Mouse (Mus musculus) heart, adult 2 months (tissue): Measurements from ENCODE around the gene Mogat2. TPM values are rescaled to one million over a fixed set of nuclear protein-coding genes. Genes with fewer than 3 reads are reported as not detected.

Experiments used
- DNase-seq, 2 experiments: peaks; one replicate each; pipeline ENCODE4 v3.0.0; 2021
- H3K27ac ChIP-seq: fragments of 200-600 bp; 2 replicates; pipeline ENCODE4 v1.8.1; 2022
- H3K27me3 ChIP-seq: fragments of 200-500 bp; 2 replicates; pipeline ENCODE4 v1.6.1; 2012; ENCODE audit warnings: mild to moderate bottlenecking, low read length, inconsistent platforms, mixed read lengths; ENCODE audit not compliant: control insufficient read depth, insufficient read depth
- H3K36me3 ChIP-seq: fragments of 200-500 bp; 2 replicates; pipeline ENCODE4 v1.6.1; 2012; ENCODE audit warnings: low read length, inconsistent platforms; ENCODE audit not compliant: control insufficient read depth, insufficient read depth
- H3K4me1 ChIP-seq: fragments of 200-500 bp; 2 replicates; pipeline ENCODE4 v1.6.1; 2011; ENCODE audit warnings: low read length; ENCODE audit not compliant: control insufficient read depth, insufficient read depth
- H3K4me3 ChIP-seq: fragments of 200-600 bp; 2 replicates; pipeline ENCODE4 v1.8.1; 2022
- H3K79me2 ChIP-seq: fragments of 200-500 bp; replicated peaks from 2 replicates; pipeline ENCODE4 v1.6.1; 2012; ENCODE audit warnings: mild to moderate bottlenecking, inconsistent platforms, low read length, moderate library complexity, mixed read lengths; ENCODE audit not compliant: control insufficient read depth, insufficient read depth
- H3K9ac ChIP-seq: fragments of 200-500 bp; 2 replicates; pipeline ENCODE4 v1.6.1; 2012; ENCODE audit warnings: low read depth, mild to moderate bottlenecking, control low read depth, inconsistent platforms, low read length, mixed read lengths
- CTCF ChIP-seq: fragments of 200-600 bp; IDR thresholded peaks from 2 replicates; pipeline ENCODE4 v1.8.1; 2022; ENCODE audit warnings: antibody characterized with exemption, mild to moderate bottlenecking, moderate library complexity
- EP300 ChIP-seq: fragments of 200-500 bp; IDR thresholded peaks from 2 replicates; pipeline ENCODE4 v1.6.1; 2011; ENCODE audit warnings: low read depth, low read length, control low read depth; ENCODE audit not compliant: insufficient read depth
- POLR2A ChIP-seq: fragments of 200-500 bp; IDR thresholded peaks from 2 replicates; pipeline ENCODE4 v1.6.1; 2011; ENCODE audit warnings: mild to moderate bottlenecking, low read depth, low read length, control low read depth; ENCODE audit not compliant: insufficient read depth
- WGBS: fragments of 180-500 bp; shearing (Covaris S2); methylation state at CpG from one replicate; pipeline ENCODE4 v1.1.7; 2018; 5-methylcytosine and 5-hydroxymethylcytosine counted together
- intact Hi-C: fragments of 180-260 bp; cut with DNase I; formaldehyde crosslinking; loops from one replicate; pipeline ENCODE4 v1.15.1; 2025
- long read RNA-seq: library from polyadenylated mRNA; stranded (forward); transcript quantifications from one replicate; pipeline ENCODE4 v2.0.0, GENCODE M21; 2021
- polyA plus RNA-seq: library from polyadenylated mRNA; depleted of rRNA; stranded (reverse); fragments of >200 nt; gene quantifications from 2 replicates; pipeline ENCODE4 v1.2.3, GENCODE M21; 2012; rRNA removed
- total RNA-seq, 2 experiments: library from RNA; stranded (reverse); gene quantifications; 2 replicates each; pipeline ENCODE4 v1.2.3; 2021

Mogat2 gene
- not detected for total RNA-seq
- 0.47 TPM in 1 of 2 replicates, not detected in the other for polyA plus RNA-seq
- long read RNA-seq, partial matches to known transcripts = 0 of 1 reads
- long read RNA-seq, other reads (novel, unspliced or antisense) = 1 of 1 reads

GRCm38 (mm10) chr7:99238417-99238816, at the start of gene Mogat2:
Mogat2 (minus strand) TSS chr7:99238619.
- no peak within 1 kb of the TSS for H3K4me3 ChIP-seq
- H3K27ac ChIP-seq = no peak within 1 kb of the TSS
- DNase-seq = no peak
- H3K4me1 ChIP-seq = no peaks in the 10 kb centered on the region
- TF ChIP-seq CTCF (no peak), EP300 (no peak), POLR2A (no peak)
- no peaks in the 10 kb centered on the region for H3K79me2 ChIP-seq
- no peaks in the 10 kb centered on the region for H3K36me3 ChIP-seq
- intact Hi-C loops = no loop called here
- H3K9ac ChIP-seq = no peak within 1 kb of the TSS
- no peaks in the 10 kb centered on the region; the same call in 1 of the 2 replicates for H3K27me3 ChIP-seq
- 9% methylated on average over 13 of the region's 13 CpGs for WGBS

DNA sequence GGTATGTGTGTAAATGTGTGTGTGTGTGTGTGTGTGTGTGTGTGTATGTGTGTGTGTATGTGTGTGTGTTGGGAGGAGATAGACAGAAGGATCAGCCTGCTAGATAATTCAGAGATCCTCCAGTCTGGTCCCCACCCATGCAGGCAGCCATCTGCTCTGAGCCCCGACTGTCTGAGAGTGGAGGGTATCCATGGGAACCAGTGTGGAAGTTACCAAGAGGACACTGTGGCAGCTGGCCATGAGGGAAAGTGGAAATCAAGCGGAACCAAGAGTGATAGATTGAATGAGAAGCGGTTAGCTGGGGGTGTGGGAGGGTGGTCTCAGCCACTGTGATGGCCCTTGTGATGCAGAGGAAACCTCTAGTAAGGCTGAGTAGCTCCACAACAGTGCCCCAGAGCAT, 48.9 kb upstream of the Mogat2 start:
- intact Hi-C loops = no loop called here

DNA sequence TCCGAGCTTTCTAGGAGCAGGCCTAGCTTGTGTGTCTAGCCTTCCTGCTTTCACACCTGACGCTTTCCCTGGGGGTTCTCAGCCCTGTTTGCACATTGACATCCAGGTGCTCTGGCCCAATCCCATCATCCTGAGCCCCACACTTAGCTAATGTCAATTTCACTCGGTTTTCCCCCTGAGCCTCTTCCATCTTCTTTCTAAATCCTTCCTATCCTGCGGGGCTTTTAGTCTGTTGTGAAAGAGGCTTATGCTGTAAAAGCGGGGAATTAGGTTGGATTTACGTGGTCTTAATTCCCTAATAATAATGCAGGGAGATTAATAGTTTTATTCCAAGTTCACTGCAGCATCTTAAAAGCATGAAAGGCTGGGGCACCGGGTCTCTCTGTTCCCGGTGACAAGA, 41.2 kb upstream of the Mogat2 start:
- 87% methylated on average over 8 of the region's 8 CpGs for WGBS
- H3K4me1 ChIP-seq = peaks cover 1% of the 10 kb centered on the region; the same call in 1 of the 2 replicates
- intact Hi-C loops = no loop called here
- H3K27me3 ChIP-seq = no peaks in the 10 kb centered on the region
- DNase-seq = no peak
- H3K27ac ChIP-seq = no peak overlapping the region
- H3K9ac ChIP-seq = no peak overlapping the region
- TF ChIP-seq CTCF (no peak), EP300 (no peak), POLR2A (no peak)
- no peaks in the 10 kb centered on the region for H3K79me2 ChIP-seq
- no peaks in the 10 kb centered on the region for H3K36me3 ChIP-seq
- H3K4me3 ChIP-seq = no peak overlapping the region

More for the DNA sequence above, 48.9 kb upstream of the Mogat2 start:
- H3K27ac ChIP-seq = no peak overlapping the region
- H3K4me3 ChIP-seq = no peak overlapping the region
- no peak for DNase-seq
- no peak for TF ChIP-seq EP300
- no peaks in the 10 kb centered on the region for H3K27me3 ChIP-seq
- H3K9ac ChIP-seq = no peak overlapping the region
- WGBS = 65% methylated on average over 3 of the region's 3 CpGs
- no peaks in the 10 kb centered on the region; the same call in 1 of the 2 replicates for H3K36me3 ChIP-seq
- H3K4me1 ChIP-seq = peaks cover 10% of the 10 kb centered on the region
- no peaks in the 10 kb centered on the region for H3K79me2 ChIP-seq

GRCm38 (mm10) chr7:99278309-99278708, 39.9 kb upstream of the Mogat2 start:
- no peaks in the 10 kb centered on the region for H3K79me2 ChIP-seq
- no peaks in the 10 kb centered on the region for H3K27me3 ChIP-seq
- H3K27ac ChIP-seq = no peak overlapping the region
- H3K9ac ChIP-seq = no peak overlapping the region
- 83% methylated on average over 8 of the region's 8 CpGs for WGBS
- DNase-seq = no peak
- TF ChIP-seq EP300 = no peak
- TF ChIP-seq POLR2A = no peak
- no peak for TF ChIP-seq CTCF
- peaks cover 1% of the 10 kb centered on the region; the same call in 1 of the 2 replicates for H3K4me1 ChIP-seq
- H3K4me3 ChIP-seq = no peak overlapping the region
- no peaks in the 10 kb centered on the region for H3K36me3 ChIP-seq
- intact Hi-C loops = no loop called here

DNA sequence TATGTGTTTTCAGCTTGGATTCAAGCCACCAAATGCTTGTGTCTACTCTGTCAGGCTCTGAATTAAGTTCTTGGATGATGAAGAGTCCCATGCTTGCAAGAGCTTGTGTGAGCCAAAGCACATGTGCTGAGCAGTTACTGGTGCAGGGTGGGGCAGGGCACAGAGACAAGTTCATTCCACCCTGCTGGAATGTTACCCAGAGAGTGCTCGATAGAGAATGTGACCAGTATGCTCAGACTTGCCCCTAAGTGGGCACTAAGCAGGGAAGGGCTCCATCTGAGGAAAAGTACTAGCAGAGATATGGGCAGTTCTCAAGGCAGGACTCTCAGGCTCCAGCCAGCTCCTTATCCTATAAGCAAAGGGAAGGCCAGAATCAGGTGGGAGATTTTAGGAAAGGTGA, 38.3 kb upstream of the Mogat2 start:
- peaks cover 3% of the 10 kb centered on the region; the same call in 1 of the 2 replicates for H3K4me1 ChIP-seq
- peaks cover 2% of the 10 kb centered on the region for H3K79me2 ChIP-seq
- no peak overlapping the region for H3K27ac ChIP-seq
- 55% methylated on average over 1 of the region's 1 CpGs for WGBS
- H3K4me3 ChIP-seq = no peak overlapping the region
- no peak overlapping the region for H3K9ac ChIP-seq
- no peaks in the 10 kb centered on the region for H3K27me3 ChIP-seq
- no peak for TF ChIP-seq CTCF
- TF ChIP-seq EP300 = no peak
- no peak for TF ChIP-seq POLR2A
- intact Hi-C loops = no loop called here
- H3K36me3 ChIP-seq = no peaks in the 10 kb centered on the region
- DNase-seq = no peak

DNA sequence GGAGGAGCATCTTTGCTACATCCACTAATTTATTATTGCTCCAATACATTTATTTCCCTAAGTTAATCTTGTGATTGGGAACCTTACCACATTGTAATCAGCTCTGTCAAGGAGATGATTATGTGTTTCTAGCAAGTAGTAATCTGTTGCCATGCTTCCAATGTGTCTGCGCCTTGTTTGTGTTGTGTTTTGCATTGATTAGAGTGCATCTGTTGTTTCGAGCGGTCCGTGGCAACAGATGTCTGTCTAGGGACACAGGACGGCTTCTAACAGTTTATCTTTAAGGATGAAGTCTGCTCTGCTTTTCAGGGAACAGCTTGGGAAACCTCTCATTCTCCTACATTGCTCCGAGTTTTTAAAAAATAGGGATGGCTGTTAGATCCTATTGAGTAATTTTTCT, 36.7 kb upstream of the Mogat2 start:
- no peak overlapping the region for H3K27ac ChIP-seq
- no peaks in the 10 kb centered on the region for H3K27me3 ChIP-seq
- H3K4me1 ChIP-seq = peaks cover 11% of the 10 kb centered on the region
- intact Hi-C loops = no loop called here
- no peak overlapping the region for H3K9ac ChIP-seq
- H3K4me3 ChIP-seq = no peak overlapping the region
- H3K79me2 ChIP-seq = peaks cover 2% of the 10 kb centered on the region
- 79% methylated on average over 6 of the region's 6 CpGs for WGBS
- H3K36me3 ChIP-seq = 0 out of 2 replicates have a peak, but pooled peaks cover 2% of the 10 kb centered on the region
- TF ChIP-seq CTCF (no peak), EP300 (no peak), POLR2A (no peak)
- no peak for DNase-seq
